ENCODE assay signal across 8 mouse cellular contexts in genomic region chr4:44511682-44512081, GRCm38 (mm10).
DNase-seq lines count a peak whose midpoint lies in the region; ATAC-seq lines count a peak whose summit lies in the region.

No protein-coding gene starts in this region.

- peaks cover 17% of the 10 kb centered on the region for H3K4me1 ChIP-seq in forebrain, embryonic 10.5 days
- H3K4me1 ChIP-seq in forebrain, embryonic 13.5 days: peaks cover 12% of the 10 kb centered on the region
- no peaks in the 10 kb centered on the region; the same call in 1 of the 2 replicates for H3K4me1 ChIP-seq in midbrain, embryonic 11.5 days (ENCODE audit: control insufficient read depth, insufficient read depth, low read length)
- H3K4me1 ChIP-seq in midbrain, embryonic 16.5 days (ENCODE audit: control insufficient read depth, insufficient read depth, low read length): peaks cover 8% of the 10 kb centered on the region

- no peak overlapping the region for H3K4me3 ChIP-seq in forebrain, embryonic 10.5 days
- H3K4me3 ChIP-seq in forebrain, embryonic 13.5 days: no peak overlapping the region
- no peak overlapping the region for H3K4me3 ChIP-seq in midbrain, embryonic 11.5 days (ENCODE audit: low read depth, low read length)
- H3K4me3 ChIP-seq in midbrain, embryonic 16.5 days (ENCODE audit: low read depth, low read length): no peak overlapping the region

- no peak overlapping the region for H3K4me2 ChIP-seq in forebrain, embryonic 13.5 days
- H3K4me2 ChIP-seq in midbrain, embryonic 11.5 days: no peak overlapping the region
- H3K4me2 ChIP-seq in midbrain, embryonic 16.5 days (ENCODE audit: low read length): no peak overlapping the region

- 17% methylated on average over 7 of the region's 7 CpGs for WGBS in forebrain, embryonic 10.5 days
- WGBS in forebrain, embryonic 13.5 days: 12% methylated on average over 7 of the region's 7 CpGs
- 22% methylated on average over 7 of the region's 7 CpGs for WGBS in midbrain, embryonic 11.5 days
- 19% methylated on average over 7 of the region's 7 CpGs for WGBS in midbrain, embryonic 16.5 days

- DNase-seq in forebrain, embryonic 10.5 days (ENCODE audit: extremely low spot score, low spot score): peak; percentile 65
- DNase-seq in midbrain, embryonic 11.5 days (ENCODE audit: low spot score, missing footprints): peak; percentile 94
- DNase-seq in embryo, embryonic 10.5 days (ENCODE audit: low spot score): peak; percentile 89
- DNase-seq in mesoderm, embryonic 11.5 days (ENCODE audit: low read depth, low spot score): peak; percentile 87
- no peak for DNase-seq in natural killer cell, adult 2 months (ENCODE audit: low spot score in 2 of 2)
- no peak for DNase-seq in cerebellum, postnatal 4 days (ENCODE audit: low spot score in 2 of 2)

- ATAC-seq in forebrain, embryonic 13.5 days: no peak
- no peak for ATAC-seq in midbrain, embryonic 11.5 days (ENCODE audit: low FRiP score)
- no peak for ATAC-seq in midbrain, embryonic 16.5 days

- H3K27me3 ChIP-seq in forebrain, embryonic 10.5 days (ENCODE audit: poor library complexity, severe bottlenecking): peaks cover 100% of the 10 kb centered on the region
- H3K27me3 ChIP-seq in forebrain, embryonic 13.5 days: peaks cover 99% of the 10 kb centered on the region
- H3K27me3 ChIP-seq in midbrain, embryonic 11.5 days (ENCODE audit: control insufficient read depth, insufficient read depth, low read length): no peaks in the 10 kb centered on the region
- H3K27me3 ChIP-seq in midbrain, embryonic 16.5 days (ENCODE audit: control insufficient read depth, insufficient read depth, low read depth, low read length): peaks cover 5% of the 10 kb centered on the region; the same call in 1 of the 2 replicates

- no peaks in the 10 kb centered on the region for H3K36me3 ChIP-seq in forebrain, embryonic 10.5 days (replicated peaks)
- H3K36me3 ChIP-seq in forebrain, embryonic 13.5 days (ENCODE audit: poor library complexity, severe bottlenecking): no peaks in the 10 kb centered on the region
- no peaks in the 10 kb centered on the region for H3K36me3 ChIP-seq in midbrain, embryonic 11.5 days (ENCODE audit: control insufficient read depth, insufficient read depth, low read length)
- H3K36me3 ChIP-seq in midbrain, embryonic 16.5 days (ENCODE audit: control insufficient read depth, insufficient read depth, low read length): no peaks in the 10 kb centered on the region

- no peak overlapping the region for H3K9ac ChIP-seq in forebrain, embryonic 13.5 days
- H3K9ac ChIP-seq in midbrain, embryonic 11.5 days (ENCODE audit: low read length): no peak overlapping the region
- no peak overlapping the region for H3K9ac ChIP-seq in midbrain, embryonic 16.5 days (ENCODE audit: low read depth, low read length)

- H3K9me3 ChIP-seq in forebrain, embryonic 10.5 days: no peaks in the 10 kb centered on the region
- 0 out of 2 replicates have a peak, but pooled peaks cover 3% of the 10 kb centered on the region for H3K9me3 ChIP-seq in forebrain, embryonic 13.5 days (replicated peaks)
- no peaks in the 10 kb centered on the region for H3K9me3 ChIP-seq in midbrain, embryonic 11.5 days (ENCODE audit: control insufficient read depth, low read length)
- H3K9me3 ChIP-seq in midbrain, embryonic 16.5 days (replicated peaks; ENCODE audit: control insufficient read depth, low read length, poor library complexity, severe bottlenecking): no peaks in the 10 kb centered on the region

- no peak overlapping the region for H3K27ac ChIP-seq in forebrain, embryonic 10.5 days
- no peak overlapping the region for H3K27ac ChIP-seq in forebrain, embryonic 13.5 days
- H3K27ac ChIP-seq in midbrain, embryonic 11.5 days (ENCODE audit: low read depth, low read length): no peak overlapping the region
- no peak overlapping the region for H3K27ac ChIP-seq in midbrain, embryonic 16.5 days (ENCODE audit: low read length)

Comparison
In these comparisons a context has a peak if more than half of its experiments do, and no peak if none do; other contexts are left out.
1. DNase-seq: peak in forebrain, embryonic 10.5 days (single experiment), midbrain, embryonic 11.5 days (single experiment), embryo, embryonic 10.5 days (single experiment) and mesoderm, embryonic 11.5 days (single experiment); none in natural killer cell, adult 2 months (0 of 2) and cerebellum, postnatal 4 days (0 of 2).